Mouse (Mus musculus): ENCODE results near the gene Tmem14c.

GRCm38 (mm10) chr13:40968564-40968963 lies 47.5 kb upstream of the Tmem14c start:
- TF ChIP-seq POLR2A (IDR thresholded peaks at IDR 0.05; ENCODE audit: extremely low read depth, insufficient read depth, low read length): no peak
- no peak for TF ChIP-seq CTCF (IDR thresholded peaks at IDR 0.05; ENCODE audit: low read depth, low read length)
